Mouse (Mus musculus) ES-E14 (cell line): ENCODE measurements around the gene Washc2.

ENCODE experiments used
- MAFK ChIP-seq: IDR thresholded peaks from 2 replicates; pipeline ENCODE4 v1.6.1; 2014; ENCODE audit warnings: mild to moderate bottlenecking, low read depth, low read length, inconsistent platforms; ENCODE audit not compliant: insufficient read depth
- ZC3H11A ChIP-seq: IDR thresholded peaks from 2 replicates; pipeline ENCODE4 v1.6.1; 2012; ENCODE audit warnings: low read depth, mild to moderate bottlenecking, inconsistent platforms, low read length, borderline replicate concordance

DNA sequence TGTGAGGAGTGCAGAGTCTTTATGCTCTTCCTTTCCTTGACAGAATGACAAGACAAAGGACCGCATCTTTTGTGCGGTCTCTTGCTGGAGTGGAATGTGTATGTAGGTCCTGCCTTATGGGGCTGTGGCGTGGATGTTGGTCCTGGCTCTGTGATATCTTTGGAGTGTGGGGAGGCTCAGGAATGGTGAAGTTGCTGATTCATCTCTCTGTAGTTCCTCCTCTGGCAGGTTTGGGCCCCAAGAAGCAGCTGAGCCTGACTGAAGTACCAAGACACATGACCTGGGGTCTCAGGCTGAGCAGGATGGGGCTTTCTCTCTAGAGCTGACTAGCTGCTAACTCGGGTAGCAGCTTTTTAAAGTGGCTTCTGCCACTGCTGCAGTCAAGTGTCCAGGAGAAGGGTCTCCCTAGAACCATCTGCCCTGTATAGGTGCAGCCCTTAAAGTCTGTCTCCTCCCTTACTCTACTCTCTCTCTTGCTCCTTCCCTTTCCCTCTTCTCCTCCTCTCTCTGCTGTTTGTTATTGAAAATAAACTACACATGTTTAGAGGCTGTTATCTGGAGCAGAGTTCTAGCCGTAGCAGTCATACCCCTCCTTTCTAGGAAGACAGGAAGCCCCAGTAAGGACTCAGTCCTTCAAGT, 71.0 kb downstream of the Washc2 start:
- no peak for TF ChIP-seq MAFK
- TF ChIP-seq ZC3H11A = no peak
